Mouse (Mus musculus): ENCODE results near the gene Lce1b. TPM values are rescaled to one million over a fixed set of nuclear protein-coding genes. Genes with fewer than 3 reads are reported as not detected.

The Lce1b gene
- not detected in 2 replicates for polyA plus RNA-seq (2012; rRNA removed; ENCODE audit: low replicate concordance)

DNA sequence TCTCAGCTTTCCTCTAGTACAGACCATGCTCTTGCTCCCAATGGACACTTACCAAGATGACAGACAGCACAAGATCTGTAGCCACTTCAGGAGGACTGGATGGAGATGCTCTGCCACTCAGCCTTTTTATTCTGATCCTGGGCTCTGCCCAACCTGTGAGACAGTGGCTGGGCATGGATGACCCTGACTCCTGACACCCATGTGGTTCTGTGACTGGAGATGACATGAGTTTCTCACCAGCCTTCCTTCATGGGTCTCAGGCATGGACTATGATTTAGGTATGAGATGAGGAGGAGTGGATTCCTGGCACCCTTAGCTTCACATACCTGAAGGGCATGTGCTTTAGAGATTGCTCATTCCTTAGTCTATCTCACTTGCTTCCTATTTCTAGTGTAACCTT is at the start of gene Lce1b:
Gene Lce1b, minus strand, starts transcription at position 101 of the 400 bp plus-strand sequence.

DNA sequence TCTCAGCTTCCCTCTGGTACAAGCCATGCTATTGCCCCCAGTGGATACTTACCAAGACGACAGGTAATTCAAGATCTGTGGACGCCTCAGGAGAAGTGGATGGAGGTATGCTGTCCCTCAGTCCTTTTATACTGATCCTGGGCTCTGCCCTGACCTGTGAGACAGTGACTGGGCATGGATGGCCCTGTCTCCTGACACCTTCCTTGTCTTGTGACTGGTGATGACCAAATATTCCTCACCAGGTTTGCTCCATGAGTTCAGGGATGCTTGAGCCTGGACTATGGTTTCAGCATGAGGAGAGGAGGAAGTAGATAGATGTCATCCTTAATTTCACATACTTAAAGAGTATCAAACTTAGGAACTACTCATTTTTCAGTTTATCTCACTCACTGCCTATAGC is 30.4 kb upstream of the Lce1b start, which contains the start of gene Lce1d:
Gene Lce1d, minus strand, starts transcription at position 101 of the 400 bp plus-strand sequence.

DNA sequence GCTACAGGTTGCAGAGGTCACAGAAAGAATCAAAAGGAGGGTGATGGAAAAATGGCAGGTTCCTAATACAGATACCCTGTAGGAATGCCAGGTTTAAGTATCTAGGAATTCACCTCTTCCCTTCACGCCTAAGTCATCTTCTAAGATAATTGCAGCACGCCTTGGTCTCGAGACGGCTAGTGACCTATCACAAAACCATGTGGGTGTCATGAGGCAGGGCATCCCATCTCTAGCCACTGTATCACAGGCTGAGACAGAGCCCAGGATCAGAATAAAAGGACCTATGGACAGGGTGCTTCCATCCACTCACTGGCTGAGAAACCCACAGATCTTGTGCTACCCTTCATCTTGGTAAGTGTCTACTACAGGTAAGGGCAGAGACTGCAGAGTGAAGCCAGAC is 22.2 kb upstream of the Lce1b start, which contains the start of gene Lce1c:
Gene Lce1c, plus strand, starts transcription at position 301 of the 400 bp plus-strand sequence.

DNA sequence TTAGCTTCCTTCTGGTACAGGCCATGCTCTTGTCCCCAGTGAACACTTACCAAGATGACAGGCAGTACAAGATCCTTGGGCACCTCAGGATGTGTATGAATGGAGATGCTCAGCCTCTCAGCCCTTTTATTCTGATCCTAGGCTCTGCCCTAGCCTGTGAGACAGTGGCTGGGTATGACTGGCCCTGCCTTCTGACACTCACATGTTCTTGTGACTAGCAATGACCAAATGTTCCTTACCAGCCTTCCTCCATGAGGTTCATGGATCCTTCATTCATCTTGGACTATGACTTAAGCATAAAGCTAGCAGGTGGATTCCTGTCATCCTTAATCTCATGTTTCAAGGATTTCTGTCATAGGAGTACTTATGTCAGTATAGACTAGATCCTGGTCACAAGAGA is 13.5 kb upstream of the Lce1b start, which contains the start of gene Lce1a2:
Gene Lce1a2, minus strand, starts transcription at position 101 of the 400 bp plus-strand sequence.

DNA sequence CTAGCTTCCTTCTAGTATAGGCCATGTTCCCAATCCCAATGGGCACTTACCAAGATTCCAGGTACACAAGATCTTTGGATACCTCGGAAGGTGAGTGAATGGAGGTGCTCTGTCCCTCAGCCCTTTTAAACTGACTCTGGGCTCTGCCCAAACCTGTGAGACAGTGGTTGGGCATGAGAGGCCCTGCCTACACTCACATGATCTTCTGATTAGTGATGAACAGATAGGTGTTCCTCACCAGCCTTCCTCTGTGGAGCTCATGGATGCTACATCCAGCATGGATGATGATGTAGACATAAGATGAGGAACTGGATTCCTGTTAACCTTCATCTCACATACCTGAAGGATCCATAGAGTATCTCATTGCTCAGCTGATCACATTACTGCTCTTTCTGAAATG is 8.5 kb downstream of the Lce1b start, which contains the start of gene Lce1a1:
Gene Lce1a1, minus strand, starts transcription at position 101 of the 400 bp plus-strand sequence.

DNA sequence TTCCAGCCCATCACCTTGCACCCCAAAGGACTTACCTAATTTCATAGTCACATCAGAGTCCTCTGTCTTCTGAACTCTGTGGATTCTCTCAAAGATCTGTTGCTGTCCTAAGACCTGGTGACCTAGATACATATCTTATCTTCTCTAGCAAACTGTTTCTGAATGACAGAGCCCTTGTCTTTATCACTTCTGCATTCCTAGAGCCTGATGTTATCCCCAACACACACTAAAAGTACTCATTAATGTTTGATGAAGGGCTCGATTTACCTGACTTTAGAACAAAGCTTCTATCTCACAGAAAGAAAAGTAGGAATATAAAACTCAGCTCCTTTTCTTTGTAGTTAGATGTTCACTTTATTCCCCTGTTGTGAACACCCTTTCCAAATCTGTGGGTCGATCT is 35.2 kb downstream of the Lce1b start, which contains the start of gene Lce6a:
Gene Lce6a, minus strand, starts transcription at position 101 of the 400 bp plus-strand sequence.

DNA sequence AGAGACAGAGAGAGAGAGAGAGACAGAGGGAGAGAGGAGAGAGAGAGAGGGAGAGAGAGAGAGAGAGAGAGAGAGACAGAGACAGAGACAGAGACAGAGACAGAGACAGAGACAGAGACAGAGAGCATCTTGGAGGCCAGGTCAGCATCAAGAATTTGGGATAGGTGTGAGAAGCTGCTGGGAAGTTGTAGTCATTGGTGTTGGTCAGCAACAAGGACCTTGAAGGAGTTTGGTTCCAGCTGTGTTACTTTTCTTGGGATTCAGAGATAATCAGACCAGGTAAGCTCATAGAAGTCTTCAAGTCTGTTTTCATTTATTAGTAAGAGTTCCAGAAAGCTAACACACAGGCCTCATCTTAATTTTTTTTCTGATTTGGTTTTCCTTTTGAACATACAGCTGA is 49.3 kb downstream of the Lce1b start, which contains the start of gene 2210017I01Rik:
Gene 2210017I01Rik, minus strand, starts transcription at position 101 of the 400 bp plus-strand sequence.

Other genes starting within 250 kb of the Lce1b start
- not detected in 2 replicates for gene Sprr2i, start 248.9 kb downstream of the Lce1b start, polyA plus RNA-seq (2012; rRNA removed; ENCODE audit: low replicate concordance)
- gene Sprr2j-ps, start 238.8 kb downstream of the Lce1b start, polyA plus RNA-seq (2012; rRNA removed; ENCODE audit: low replicate concordance) = not detected in 2 replicates
- gene Gm9774, start 227.5 kb downstream of the Lce1b start, polyA plus RNA-seq (2012; rRNA removed; ENCODE audit: low replicate concordance) = 9.2 and 13.3 TPM in 2 replicates
- gene Sprr2k, start 224.3 kb downstream of the Lce1b start, polyA plus RNA-seq (2012; rRNA removed; ENCODE audit: low replicate concordance) = not detected in 2 replicates
- gene Sprr1b, start 218.1 kb downstream of the Lce1b start, polyA plus RNA-seq (2012; rRNA removed; ENCODE audit: low replicate concordance) = not detected in 2 replicates
- gene Sprr3, start 198.2 kb downstream of the Lce1b start, polyA plus RNA-seq (2012; rRNA removed; ENCODE audit: low replicate concordance) = 0.09 TPM in 1 of 2 replicates, not detected in the other
- 0.37 and 22.2 TPM in 2 replicates for gene Sprr1a, start 171.0 kb downstream of the Lce1b start, polyA plus RNA-seq (2012; rRNA removed; ENCODE audit: low replicate concordance)
- not detected in 2 replicates for gene Sprr4, start 156.4 kb downstream of the Lce1b start, polyA plus RNA-seq (2012; rRNA removed; ENCODE audit: low replicate concordance)
- not detected in 2 replicates for gene 2310046K23Rik, start 122.4 kb downstream of the Lce1b start, polyA plus RNA-seq (2012; rRNA removed; ENCODE audit: low replicate concordance)
- 0.31 TPM in 1 of 2 replicates, not detected in the other for gene Ivl, start 83.2 kb downstream of the Lce1b start, polyA plus RNA-seq (2012; rRNA removed; ENCODE audit: low replicate concordance)
- gene Smcp, start 67.9 kb downstream of the Lce1b start, polyA plus RNA-seq (2012; rRNA removed; ENCODE audit: low replicate concordance) = not detected in 2 replicates
- gene 2210017I01Rik, start 49.4 kb downstream of the Lce1b start, polyA plus RNA-seq (2012; rRNA removed; ENCODE audit: low replicate concordance) = not detected in 2 replicates
- gene Lce6a, start 35.3 kb downstream of the Lce1b start, polyA plus RNA-seq (2012; rRNA removed; ENCODE audit: low replicate concordance) = not detected in 2 replicates
- gene Lce1a1, start 8.6 kb downstream of the Lce1b start, polyA plus RNA-seq (2012; rRNA removed; ENCODE audit: low replicate concordance) = not detected in 2 replicates
- not detected in 2 replicates for gene Lce1a2, start 13.4 kb upstream of the Lce1b start, polyA plus RNA-seq (2012; rRNA removed; ENCODE audit: low replicate concordance)
- gene Lce1c, start 22.3 kb upstream of the Lce1b start, polyA plus RNA-seq (2012; rRNA removed; ENCODE audit: low replicate concordance) = not detected in 2 replicates
- not detected in 2 replicates for gene Lce1d, start 30.3 kb upstream of the Lce1b start, polyA plus RNA-seq (2012; rRNA removed; ENCODE audit: low replicate concordance)
- not detected in 2 replicates for gene Lce1e, start 52.1 kb upstream of the Lce1b start, polyA plus RNA-seq (2012; rRNA removed; ENCODE audit: low replicate concordance)
- not detected in 2 replicates for gene Lce1f, start 63.4 kb upstream of the Lce1b start, polyA plus RNA-seq (2012; rRNA removed; ENCODE audit: low replicate concordance)
- gene Gm38119, start 82.2 kb upstream of the Lce1b start, polyA plus RNA-seq (2012; rRNA removed; ENCODE audit: low replicate concordance) = not detected in 2 replicates
- gene Lce1g, start 95.4 kb upstream of the Lce1b start, polyA plus RNA-seq (2012; rRNA removed; ENCODE audit: low replicate concordance) = not detected in 2 replicates
- gene Lce1h, start 108.1 kb upstream of the Lce1b start, polyA plus RNA-seq (2012; rRNA removed; ENCODE audit: low replicate concordance) = not detected in 2 replicates
- gene Lce1i, start 122.0 kb upstream of the Lce1b start, polyA plus RNA-seq (2012; rRNA removed; ENCODE audit: low replicate concordance) = not detected in 2 replicates
- not detected in 2 replicates for gene Lce1j, start 133.6 kb upstream of the Lce1b start, polyA plus RNA-seq (2012; rRNA removed; ENCODE audit: low replicate concordance)
- not detected in 2 replicates for gene Lce1k, start 151.0 kb upstream of the Lce1b start, polyA plus RNA-seq (2012; rRNA removed; ENCODE audit: low replicate concordance)
- gene Kprp, start 170.3 kb upstream of the Lce1b start, polyA plus RNA-seq (2012; rRNA removed; ENCODE audit: low replicate concordance) = not detected in 2 replicates
- not detected in 2 replicates for gene Lce1l, start 194.4 kb upstream of the Lce1b start, polyA plus RNA-seq (2012; rRNA removed; ENCODE audit: low replicate concordance)
- not detected in 2 replicates for gene 2310050C09Rik, start 213.3 kb upstream of the Lce1b start, polyA plus RNA-seq (2012; rRNA removed; ENCODE audit: low replicate concordance)

Measured in subcutaneous adipose tissue, adult 2 months (tissue).